Mouse (Mus musculus): Measurements from ENCODE around the gene Osr1. TPM values are rescaled to one million over a fixed set of nuclear protein-coding genes. Genes with fewer than 3 reads are reported as not detected.

The Osr1 gene
- total and polyA plus RNA-seq, 3 experiments: not detected

- in situ Hi-C loops (cut with MboI; ENCODE audit: low pct_ligation_motif_present, low pct_unique_long_range_greater_than_20kb, low sequenced_read_pairs): loop anchor here (10.0 kb wide), 1 partner anchor 863 kb away; no protein-coding TSS in a partner anchor
- no peaks in the 10 kb centered on the region for H3K79me2 ChIP-seq (replicated peaks; ENCODE audit: control insufficient read depth, extremely low read depth, insufficient read depth, poor library complexity, severe bottlenecking)
- DNase-seq (ENCODE audit: extremely low read depth): no peak
- H3K4me3 ChIP-seq (replicated peaks in 1 of 3; ENCODE audit: low read depth in 2 of 3, low read length in 2 of 3, poor library complexity in 1 of 3): no peak overlapping the region
- no peak overlapping the region for H3K27ac ChIP-seq (ENCODE audit: insufficient read depth, low read depth)
- no peak overlapping the region for H3K4me2 ChIP-seq (ENCODE audit: insufficient read depth, low read depth, poor library complexity, severe bottlenecking)
- H3K9ac ChIP-seq (ENCODE audit: insufficient read depth, low read depth): no peak overlapping the region
- no peaks in the 10 kb centered on the region for H3K27me3 ChIP-seq (replicated peaks)
- dilution Hi-C loops (cut with MboI; ENCODE audit: extremely low pct_ligation_motif_present, extremely low pct_unique_long_range_greater_than_20kb, low sequenced_read_pairs): no loop called here
- H3K4me1 ChIP-seq (ENCODE audit: control insufficient read depth in 1 of 2, insufficient read depth in 2 of 2): peaks cover 0 to 6% of the 10 kb centered on the region in 2 experiments; a peak in 1 of 4 replicates
- no peaks in the 10 kb centered on the region for H3K36me3 ChIP-seq (replicated peaks in 1 of 2; ENCODE audit: control insufficient read depth in 1 of 2, insufficient read depth in 1 of 2, low read length in 1 of 2)
- TF ChIP-seq CTCF (conservative IDR thresholded peaks at IDR 0.05 in 1 of 2, IDR thresholded peaks at IDR 0.05 in 1 of 2; ENCODE audit: low read depth in 2 of 2, low read length in 2 of 2) (no peak), MAZ (IDR thresholded peaks at IDR 0.05; ENCODE audit: low read depth, low read length) (no peak), ETS1 (conservative IDR thresholded peaks at IDR 0.05; ENCODE audit: low read depth, low read length) (no peak), ZNF384 (IDR thresholded peaks at IDR 0.05; ENCODE audit: low read depth, low read length) (no peak), POLR2A (IDR thresholded peaks at IDR 0.05; ENCODE audit: low read depth, low read length) (no peak), KAT2A (IDR thresholded peaks at IDR 0.05; ENCODE audit: insufficient replicate concordance, low read length) (no peak), ZKSCAN1 (IDR thresholded peaks at IDR 0.05; ENCODE audit: borderline replicate concordance, low read depth, low read length) (no peak)
- H3K9me3 ChIP-seq (replicated peaks; ENCODE audit: low read length): no peaks in the 10 kb centered on the region
Measured at GRCm38 (mm10) chr12:9572022-9572421, 2.1 kb downstream of the Osr1 start.

- no peak for DNase-seq (ENCODE audit: extremely low read depth)
- no peak overlapping the region for H3K4me3 ChIP-seq (replicated peaks in 1 of 3; ENCODE audit: low read depth in 2 of 3, low read length in 2 of 3, poor library complexity in 1 of 3)
- TF ChIP-seq ZMIZ1 (IDR thresholded peaks at IDR 0.05; ENCODE audit: low read depth, low read length) (no peak), MXI1 (IDR thresholded peaks at IDR 0.05; ENCODE audit: low read depth, low read length) (no peak), ETS1 (conservative IDR thresholded peaks at IDR 0.05; ENCODE audit: low read depth, low read length) (no peak), KAT2A (IDR thresholded peaks at IDR 0.05; ENCODE audit: insufficient replicate concordance, low read length) (no peak), MEF2A (IDR thresholded peaks at IDR 0.05; ENCODE audit: borderline replicate concordance, low read depth, low read length) (no peak), ZKSCAN1 (IDR thresholded peaks at IDR 0.05; ENCODE audit: borderline replicate concordance, low read depth, low read length) (no peak), CHD1 (IDR thresholded peaks at IDR 0.05; ENCODE audit: low read depth, low read length) (no peak), EP300 (IDR thresholded peaks at IDR 0.05; ENCODE audit: low read length) (no peak), GABPA (IDR thresholded peaks at IDR 0.05; ENCODE audit: insufficient replicate concordance, low read depth, low read length) (no peak), USF1 (IDR thresholded peaks at IDR 0.05; ENCODE audit: low read depth, low read length) (no peak), TBP (conservative IDR thresholded peaks at IDR 0.05; ENCODE audit: low read depth, low read length) (no peak), UBTF (IDR thresholded peaks at IDR 0.05; ENCODE audit: low read depth, low read length) (no peak), ZNF384 (IDR thresholded peaks at IDR 0.05; ENCODE audit: low read depth, low read length) (no peak), ZC3H11A (IDR thresholded peaks at IDR 0.05; ENCODE audit: low read depth, low read length) (no peak), MAZ (IDR thresholded peaks at IDR 0.05; ENCODE audit: low read depth, low read length) (no peak), MAX (IDR thresholded peaks at IDR 0.05; ENCODE audit: low read length) (no peak), SMC3 (IDR thresholded peaks at IDR 0.05; ENCODE audit: low read depth, low read length) (no peak), RAD21 (IDR thresholded peaks at IDR 0.05; ENCODE audit: low read depth, low read length) (no peak), POLR2AphosphoS2 (IDR thresholded peaks at IDR 0.05; ENCODE audit: low read depth, low read length) (no peak), TCF12 (IDR thresholded peaks at IDR 0.05; ENCODE audit: low read depth, low read length) (no peak)
- no peaks in the 10 kb centered on the region for H3K9me3 ChIP-seq (replicated peaks; ENCODE audit: low read length)
- H3K4me1 ChIP-seq (ENCODE audit: control insufficient read depth in 1 of 2, insufficient read depth in 2 of 2): peaks cover 0 to 6% of the 10 kb centered on the region in 2 experiments; a peak in 1 of 4 replicates
- H3K4me2 ChIP-seq (ENCODE audit: insufficient read depth, low read depth, poor library complexity, severe bottlenecking): no peak overlapping the region
- no peaks in the 10 kb centered on the region for H3K27me3 ChIP-seq (replicated peaks)
- in situ Hi-C loops (cut with MboI; ENCODE audit: low pct_ligation_motif_present, low pct_unique_long_range_greater_than_20kb, low sequenced_read_pairs): loop anchor here (10.0 kb wide), 1 partner anchor 861 kb away; no protein-coding TSS in a partner anchor
- H3K79me2 ChIP-seq (replicated peaks; ENCODE audit: control insufficient read depth, extremely low read depth, insufficient read depth, poor library complexity, severe bottlenecking): no peaks in the 10 kb centered on the region
- no peak overlapping the region for H3K9ac ChIP-seq (ENCODE audit: insufficient read depth, low read depth)
- no peak overlapping the region for H3K27ac ChIP-seq (ENCODE audit: insufficient read depth, low read depth)
- dilution Hi-C loops (cut with MboI; ENCODE audit: extremely low pct_ligation_motif_present, extremely low pct_unique_long_range_greater_than_20kb, low sequenced_read_pairs): no loop called here
- no peaks in the 10 kb centered on the region for H3K36me3 ChIP-seq (replicated peaks in 1 of 2; ENCODE audit: control insufficient read depth in 1 of 2, insufficient read depth in 1 of 2, low read length in 1 of 2)
Measured at GRCm38 (mm10) chr12:9573682-9574081, 3.8 kb downstream of the Osr1 start.
